Mouse (Mus musculus): ENCODE results near the gene Smchd1. TPM values are rescaled to one million over a fixed set of nuclear protein-coding genes. Genes with fewer than 3 reads are reported as not detected.

Gene Smchd1
- 1.8 and 4.1 TPM in 2 replicates for polyA plus RNA-seq (2012; ENCODE audit: insufficient read depth, low replicate concordance)

- no peaks in the 10 kb centered on the region for H3K27me3 ChIP-seq (replicated peaks)
- peaks cover 3% of the 10 kb centered on the region for H3K36me3 ChIP-seq (replicated peaks; ENCODE audit: low read length)
- no peaks in the 10 kb centered on the region for H3K9me3 ChIP-seq
- H3K4me3 ChIP-seq (replicated peaks): peak within 1 kb of the TSS; percentile 98
- peaks cover 45% of the 10 kb centered on the region for H3K4me1 ChIP-seq
- no peak for TF ChIP-seq GATA1 (IDR thresholded peaks at IDR 0.05; ENCODE audit: borderline replicate concordance, low read length)
These were observed at the start of gene Smchd1 for GRCm38 (mm10) chr17:71474762-71475704. TSS of gene Smchd1 (minus strand) at chr17:71475343.

GRCm38 (mm10) chr17:71510297-71510696 is 35.2 kb upstream of the Smchd1 start:
- TF ChIP-seq FLI1 (IDR thresholded peaks at IDR 0.05; ENCODE audit: low read length) (no peak), GATA1 (IDR thresholded peaks at IDR 0.05; ENCODE audit: borderline replicate concordance, low read length) (no peak)
- Histone ChIP-seq H3K9me3 (no peaks in the 10 kb centered on the region), H3K27me3 (replicated peaks) (no peaks in the 10 kb centered on the region), H3K4me1 (no peaks in the 10 kb centered on the region), H3K36me3 (replicated peaks; ENCODE audit: low read length) (peaks cover 88% of the 10 kb centered on the region), H3K4me3 (replicated peaks) (no peak overlapping the region)

DNA sequence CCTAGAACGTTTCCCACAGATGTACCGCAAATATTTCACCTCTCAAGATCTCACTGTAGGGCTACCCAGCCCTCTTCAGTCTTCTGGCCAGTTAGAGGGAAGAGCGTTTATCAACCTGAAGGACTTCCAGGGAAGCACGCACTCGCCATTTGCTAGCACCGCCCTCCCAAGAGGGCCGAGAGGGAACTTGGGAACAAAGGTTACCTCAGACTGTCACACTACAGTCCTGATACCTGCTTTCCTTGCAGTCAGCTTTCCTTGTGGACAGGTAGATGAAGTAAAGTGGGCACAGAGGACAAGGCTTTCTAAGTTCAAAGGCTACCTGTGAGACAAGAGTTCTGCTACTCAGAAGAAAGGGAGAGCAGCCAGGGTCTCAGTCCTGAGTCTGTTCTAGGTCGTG is 31.7 kb upstream of the Smchd1 start:
- Histone ChIP-seq H3K9me3 (no peaks in the 10 kb centered on the region), H3K4me3 (replicated peaks) (no peak overlapping the region), H3K36me3 (replicated peaks; ENCODE audit: low read length) (peaks cover 86% of the 10 kb centered on the region), H3K27me3 (replicated peaks) (no peaks in the 10 kb centered on the region), H3K4me1 (peaks cover 6% of the 10 kb centered on the region)
- TF ChIP-seq GATA1 (IDR thresholded peaks at IDR 0.05; ENCODE audit: borderline replicate concordance, low read length): no peak
- no peak for TF ChIP-seq FLI1 (IDR thresholded peaks at IDR 0.05; ENCODE audit: low read length)

DNA sequence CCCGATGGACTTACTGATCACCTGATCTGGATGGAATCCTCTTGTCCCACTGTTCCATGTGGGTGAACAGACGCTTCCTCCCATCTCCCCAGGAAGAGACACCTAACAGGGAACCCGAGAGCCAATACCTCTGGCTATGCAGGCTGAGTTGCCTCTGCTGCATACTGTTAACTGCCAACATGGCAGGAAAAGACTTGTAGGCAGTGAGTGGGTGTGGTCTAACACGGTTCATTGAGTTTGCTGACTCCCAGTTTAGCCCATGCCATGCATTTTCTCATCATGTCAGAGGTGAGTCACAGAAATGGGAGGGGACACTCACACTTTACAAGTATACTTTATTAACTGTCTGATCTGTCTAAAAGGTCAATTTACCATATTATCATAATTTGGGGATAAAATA is 20.6 kb upstream of the Smchd1 start:
- peaks cover 60% of the 10 kb centered on the region for H3K36me3 ChIP-seq (replicated peaks; ENCODE audit: low read length)
- no peak overlapping the region for H3K4me3 ChIP-seq (replicated peaks)

DNA sequence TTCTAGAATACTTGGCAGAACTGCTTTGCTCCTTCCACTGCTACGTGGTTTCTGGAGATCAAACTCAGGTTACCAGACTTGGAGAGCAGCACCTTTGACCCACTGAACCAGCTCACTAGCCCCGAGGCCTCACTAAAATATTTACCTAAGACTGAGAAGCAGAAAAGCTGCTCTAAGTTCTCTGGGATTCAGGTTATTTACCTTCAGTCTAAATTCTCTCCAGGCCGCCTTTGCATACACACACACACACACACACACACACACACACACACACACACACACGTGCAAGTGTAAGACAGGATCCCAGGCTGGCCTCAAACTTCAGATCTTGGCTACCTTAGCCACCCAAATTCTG is 16.2 kb upstream of the Smchd1 start:
- Histone ChIP-seq H3K27me3 (replicated peaks) (no peaks in the 10 kb centered on the region), H3K9me3 (peaks cover 12% of the 10 kb centered on the region), H3K4me1 (peaks cover 27% of the 10 kb centered on the region), H3K36me3 (replicated peaks; ENCODE audit: low read length) (peaks cover 28% of the 10 kb centered on the region), H3K4me3 (replicated peaks) (no peak overlapping the region)
- no peak for TF ChIP-seq GATA1 (IDR thresholded peaks at IDR 0.05; ENCODE audit: borderline replicate concordance, low read length)
- TF ChIP-seq FLI1 (IDR thresholded peaks at IDR 0.05; ENCODE audit: low read length): no peak

More for the DNA sequence above, 20.6 kb upstream of the Smchd1 start:
- Histone ChIP-seq H3K4me1 (peaks cover 6% of the 10 kb centered on the region), H3K9me3 (no peaks in the 10 kb centered on the region), H3K27me3 (replicated peaks) (no peaks in the 10 kb centered on the region)
- TF ChIP-seq GATA1 (IDR thresholded peaks at IDR 0.05; ENCODE audit: borderline replicate concordance, low read length): no peak
- TF ChIP-seq FLI1 (IDR thresholded peaks at IDR 0.05; ENCODE audit: low read length): no peak

DNA sequence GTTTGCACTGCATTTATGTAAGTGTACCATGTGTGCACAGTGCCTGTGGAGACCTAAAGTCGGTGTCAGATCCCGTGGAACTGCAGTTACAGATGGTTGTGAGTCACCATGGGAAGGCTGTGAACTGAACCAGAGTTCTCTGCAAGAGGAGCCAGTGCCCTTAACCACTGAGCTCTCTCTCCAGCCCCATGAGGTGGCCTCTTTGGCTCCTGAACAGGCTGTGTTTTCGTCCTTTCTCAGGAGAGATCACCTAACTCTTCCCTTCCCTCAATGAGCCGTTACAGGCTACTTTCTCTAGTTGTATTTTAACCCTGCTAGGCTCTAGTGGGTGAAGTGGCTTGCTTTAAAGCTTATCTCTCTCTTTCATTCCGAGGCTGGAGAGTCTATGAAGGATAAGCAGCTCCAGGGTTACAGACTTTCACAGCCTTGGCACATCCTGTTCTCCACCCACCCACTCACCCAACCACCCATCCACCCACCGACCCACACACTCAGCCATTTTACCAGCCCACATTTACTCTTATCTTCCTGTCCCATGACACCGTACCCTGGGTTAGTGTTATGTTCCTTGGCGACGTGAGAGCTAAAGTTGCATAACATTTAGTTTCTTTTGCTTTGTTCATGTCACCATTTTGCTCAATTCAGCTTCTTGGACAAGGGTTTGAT is 15.7 kb upstream of the Smchd1 start:
- peaks cover 32% of the 10 kb centered on the region for H3K4me1 ChIP-seq
- no peaks in the 10 kb centered on the region for H3K27me3 ChIP-seq (replicated peaks)
- peaks cover 25% of the 10 kb centered on the region for H3K36me3 ChIP-seq (replicated peaks; ENCODE audit: low read length)
- peaks cover 12% of the 10 kb centered on the region for H3K9me3 ChIP-seq
- TF ChIP-seq FLI1 (IDR thresholded peaks at IDR 0.05; ENCODE audit: low read length): no peak
- TF ChIP-seq GATA1 (IDR thresholded peaks at IDR 0.05; ENCODE audit: borderline replicate concordance, low read length): no peak
- no peak overlapping the region for H3K4me3 ChIP-seq (replicated peaks)

GRCm38 (mm10) chr17:71489703-71490461 is 14.7 kb upstream of the Smchd1 start:
- Histone ChIP-seq H3K4me1 (peaks cover 41% of the 10 kb centered on the region), H3K4me3 (replicated peaks) (no peak overlapping the region), H3K36me3 (replicated peaks; ENCODE audit: low read length) (peaks cover 17% of the 10 kb centered on the region), H3K9me3 (peaks cover 12% of the 10 kb centered on the region), H3K27me3 (replicated peaks) (no peaks in the 10 kb centered on the region)
- no peak for TF ChIP-seq FLI1 (IDR thresholded peaks at IDR 0.05; ENCODE audit: low read length)

GRCm38 (mm10) chr17:71486231-71486851 is 11.2 kb upstream of the Smchd1 start:
- peaks cover 10% of the 10 kb centered on the region for H3K36me3 ChIP-seq (replicated peaks; ENCODE audit: low read length)
- H3K4me3 ChIP-seq (replicated peaks): peak overlapping the region; percentile 93
- H3K27me3 ChIP-seq (replicated peaks): peaks cover 2% of the 10 kb centered on the region
- no peak for TF ChIP-seq FLI1 (IDR thresholded peaks at IDR 0.05; ENCODE audit: low read length)
- TF ChIP-seq GATA1 (IDR thresholded peaks at IDR 0.05; ENCODE audit: borderline replicate concordance, low read length): no peak
- peaks cover 12% of the 10 kb centered on the region for H3K9me3 ChIP-seq
- peaks cover 44% of the 10 kb centered on the region for H3K4me1 ChIP-seq

GRCm38 (mm10) chr17:71485791-71486230 is 10.7 kb upstream of the Smchd1 start:
- Histone ChIP-seq H3K36me3 (replicated peaks; ENCODE audit: low read length) (peaks cover 10% of the 10 kb centered on the region), H3K27me3 (replicated peaks) (peaks cover 2% of the 10 kb centered on the region), H3K4me1 (peaks cover 39% of the 10 kb centered on the region), H3K4me3 (replicated peaks) (peak overlapping the region; percentile 93), H3K9me3 (peaks cover 12% of the 10 kb centered on the region)
- TF ChIP-seq GATA1 (IDR thresholded peaks at IDR 0.05; ENCODE audit: borderline replicate concordance, low read length): no peak
- TF ChIP-seq FLI1 (IDR thresholded peaks at IDR 0.05; ENCODE audit: low read length): no peak
